Mouse (Mus musculus) bone marrow macrophage, adult 2 months (primary cell): ENCODE measurements around the gene RPS10-NUDT3. TPM values are rescaled to one million over a fixed set of nuclear protein-coding genes. Genes with fewer than 3 reads are reported as not detected.

Experiments used
- H3K27ac ChIP-seq: 2 replicates; pipeline ENCODE4 v1.5.1; 2012; ENCODE audit warnings: low read depth, low read length; ENCODE audit not compliant: insufficient read depth
- H3K4me1 ChIP-seq: 2 replicates; pipeline ENCODE4 v1.6.1; 2012; ENCODE audit warnings: low read length; ENCODE audit not compliant: control insufficient read depth, insufficient read depth
- H3K4me3 ChIP-seq: 2 replicates; pipeline ENCODE4 v1.5.1; 2012; ENCODE audit warnings: mild to moderate bottlenecking, low read length, moderate library complexity; ENCODE audit not compliant: insufficient read depth
- CTCF ChIP-seq: IDR thresholded peaks from 2 replicates; pipeline ENCODE4 v1.5.1; 2012; ENCODE audit warnings: low read depth, mild to moderate bottlenecking, low read length, moderate library complexity
- POLR2A ChIP-seq: IDR thresholded peaks from 2 replicates; pipeline ENCODE4 v1.6.1; 2012; ENCODE audit warnings: mild to moderate bottlenecking, low read depth, low read length, borderline replicate concordance
- polyA plus RNA-seq: library from polyadenylated mRNA; stranded (reverse); fragments of >200 nt; gene quantifications from 2 replicates; pipeline ENCODE4 v1.2.4, GENCODE M21; 2012; ENCODE audit not compliant: missing spikeins, insufficient read depth, insufficient read length

The RPS10-NUDT3 gene
- polyA plus RNA-seq, 1 experiment: not detected

DNA sequence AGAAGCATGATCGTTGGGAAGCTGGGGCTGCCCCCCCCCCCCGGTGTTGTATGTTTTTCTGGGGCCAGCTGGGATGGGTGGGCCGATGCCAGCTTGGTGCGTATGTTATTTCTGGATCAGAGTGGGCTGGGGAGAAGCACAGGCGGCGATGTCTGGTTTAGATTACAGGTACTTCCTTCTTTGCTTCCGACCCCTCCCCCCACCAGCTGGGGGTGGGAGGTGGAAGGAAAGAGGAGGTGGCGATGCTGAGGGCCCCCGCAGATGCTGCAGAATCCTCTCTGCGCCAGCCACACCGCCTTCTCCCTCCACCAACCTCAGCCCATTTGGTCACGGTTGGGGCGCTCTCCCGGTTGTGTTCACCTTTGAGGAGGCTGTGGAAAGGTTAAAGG, 21.0 kb upstream of the RPS10-NUDT3 start:
- H3K27ac ChIP-seq: no peak overlapping the region
- peaks cover 2% of the 10 kb centered on the region; the same call in 1 of the 2 replicates for H3K4me1 ChIP-seq
- no peak overlapping the region for H3K4me3 ChIP-seq
- TF ChIP-seq CTCF: no peak
- TF ChIP-seq POLR2A: no peak

DNA sequence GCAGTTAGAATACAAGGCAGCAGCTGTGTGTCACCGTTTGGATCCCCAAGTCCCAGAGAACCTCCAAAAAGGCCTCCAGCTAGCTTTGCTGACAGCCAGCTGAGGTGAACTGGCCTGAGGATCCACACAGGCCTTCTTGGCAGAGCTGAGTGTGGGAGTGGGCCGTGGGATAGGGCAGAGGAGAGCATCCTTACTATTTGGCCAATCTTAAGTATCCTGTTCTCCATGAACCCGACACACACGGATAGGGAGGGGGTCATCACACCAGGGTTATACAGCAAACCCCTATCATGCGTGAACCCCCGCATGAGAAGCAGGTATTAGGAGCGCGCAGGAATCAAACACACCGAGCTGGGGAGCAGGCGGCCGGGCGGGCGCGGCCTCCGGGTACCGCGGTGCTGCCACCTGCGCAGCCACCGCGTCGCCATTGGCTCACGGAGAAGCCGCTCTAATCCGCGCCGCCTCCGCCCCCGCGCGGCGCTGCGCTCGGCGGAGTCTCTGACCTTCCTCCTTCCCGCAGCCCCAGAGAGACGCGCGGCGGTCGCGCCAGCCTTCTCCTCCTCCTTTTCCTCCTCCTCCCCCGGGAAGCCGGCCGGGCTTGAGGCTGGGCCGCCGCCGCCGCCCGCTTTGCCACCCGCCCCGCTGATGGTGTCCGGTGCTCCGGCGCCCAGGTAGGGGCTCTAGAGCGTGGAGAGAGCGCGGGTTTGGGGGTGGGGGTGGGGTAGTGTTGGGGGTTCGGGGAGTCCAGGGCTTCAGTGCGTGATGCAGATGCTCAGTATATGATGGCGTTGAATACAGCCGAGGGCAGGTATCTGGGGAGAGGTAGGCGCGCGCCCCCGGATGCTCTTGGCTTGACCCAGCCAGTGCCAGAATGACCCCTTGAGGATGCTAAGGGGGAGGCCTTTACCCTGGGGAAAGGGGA, 20.3 kb upstream of the RPS10-NUDT3 start, which contains the start of gene Pacsin1:
Gene Pacsin1 (plus strand): TSS at position 421 of the 922 bp plus-strand sequence.
- H3K4me1 ChIP-seq: peaks cover 2% of the 10 kb centered on the region; the same call in 1 of the 2 replicates
- H3K27ac ChIP-seq: no peak within 1 kb of the TSS
- no peak for TF ChIP-seq CTCF
- TF ChIP-seq POLR2A: no peak
- peak within 1 kb of the TSS; percentile 45 for H3K4me3 ChIP-seq

DNA sequence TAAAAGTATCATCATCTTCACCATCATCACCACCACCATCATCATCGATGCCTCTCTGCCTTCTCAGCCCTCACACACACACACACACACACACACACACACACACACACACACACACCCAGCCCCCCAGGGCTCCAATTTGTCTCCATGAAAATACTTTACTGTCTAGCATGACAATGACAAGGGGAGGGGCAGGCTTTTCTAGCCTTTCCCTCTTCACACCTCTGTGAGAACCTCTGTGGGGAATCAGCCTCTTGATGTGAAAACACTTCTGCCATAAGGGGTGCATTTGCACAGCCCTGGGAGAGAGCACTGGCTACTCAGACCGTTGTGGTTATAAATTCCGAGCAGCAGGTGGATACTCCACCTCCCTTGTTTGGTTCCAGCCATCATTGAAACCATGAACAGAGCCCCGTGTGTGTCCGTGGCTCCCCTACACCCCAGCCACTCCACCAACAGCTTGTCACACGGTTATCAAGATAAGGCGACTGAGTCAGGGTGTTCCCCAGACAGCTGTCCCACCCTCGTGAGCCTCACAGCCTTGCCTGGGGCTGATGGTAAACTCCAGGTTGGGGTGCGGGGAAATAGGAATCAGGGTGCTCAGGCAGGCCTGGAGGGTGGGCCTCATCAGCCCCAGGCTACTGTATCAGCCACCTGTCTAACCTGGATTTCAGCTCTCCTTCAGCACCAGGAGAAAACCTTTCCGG, 18.4 kb upstream of the RPS10-NUDT3 start:
- H3K4me1 ChIP-seq: peaks cover 2% of the 10 kb centered on the region; the same call in 1 of the 2 replicates
- TF ChIP-seq CTCF: no peak
- no peak for TF ChIP-seq POLR2A
- no peak overlapping the region for H3K27ac ChIP-seq
- H3K4me3 ChIP-seq: no peak overlapping the region

DNA sequence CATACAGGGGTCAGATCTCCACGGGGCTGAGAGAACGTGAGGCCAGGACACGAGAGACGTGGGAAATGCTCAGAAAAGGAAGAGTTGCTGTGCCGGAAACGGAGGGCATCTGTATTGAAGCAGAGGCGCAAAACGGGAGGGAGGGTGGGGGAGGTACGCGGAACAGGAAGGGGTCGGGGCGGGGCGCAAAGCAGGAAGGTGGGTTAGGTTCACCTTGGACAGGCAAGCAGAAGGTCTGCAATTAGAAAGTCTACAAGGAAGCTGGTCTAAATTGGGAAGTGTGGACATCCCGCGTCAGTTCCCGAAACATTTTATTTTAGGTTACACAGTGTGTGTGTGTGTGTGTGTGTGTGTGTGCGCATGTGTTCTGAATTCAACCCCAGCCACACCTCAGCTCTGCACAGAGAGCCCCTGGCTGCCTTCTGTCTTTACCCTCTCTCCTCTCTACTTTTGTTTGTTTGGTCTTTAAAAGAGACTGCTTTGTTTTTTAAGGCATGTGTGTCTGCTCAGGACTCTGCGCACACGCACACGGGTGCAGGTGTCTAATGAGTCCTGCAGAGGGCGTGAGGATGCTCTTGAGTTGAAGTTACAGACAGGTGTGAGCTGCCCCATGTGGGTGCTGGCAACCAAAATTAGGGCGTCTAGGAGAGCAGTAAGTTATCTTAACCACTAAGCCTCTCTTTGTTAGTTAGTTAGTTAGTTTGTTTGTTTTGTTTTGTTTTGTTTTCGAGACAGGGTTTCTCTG, 17.2 kb upstream of the RPS10-NUDT3 start:
- peaks cover 2% of the 10 kb centered on the region; the same call in 1 of the 2 replicates for H3K4me1 ChIP-seq
- no peak overlapping the region for H3K4me3 ChIP-seq
- TF ChIP-seq CTCF (no peak), POLR2A (no peak)
- no peak overlapping the region for H3K27ac ChIP-seq

DNA sequence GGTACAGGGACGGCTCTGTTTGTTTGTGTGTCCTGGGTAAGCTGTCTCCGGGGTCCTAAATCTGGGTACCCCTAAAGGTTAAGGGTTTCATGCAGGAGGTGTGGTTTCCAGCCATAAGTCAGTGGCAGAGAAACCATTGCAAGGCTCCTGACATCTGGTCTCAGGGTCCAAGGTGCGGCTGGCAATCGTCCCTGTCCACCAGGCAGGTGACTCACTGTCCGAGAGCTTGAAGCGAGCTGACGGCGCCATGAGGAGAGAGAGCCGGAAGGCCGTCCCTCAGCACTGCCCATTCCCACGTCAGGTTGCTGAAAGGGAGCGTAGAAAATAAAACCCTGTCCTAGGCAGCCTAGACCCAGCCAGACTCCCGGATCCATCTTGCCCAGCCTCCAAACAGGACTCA, 15.6 kb upstream of the RPS10-NUDT3 start:
- no peak overlapping the region for H3K4me3 ChIP-seq
- H3K27ac ChIP-seq: no peak overlapping the region
- TF ChIP-seq POLR2A (no peak), CTCF (no peak)
- H3K4me1 ChIP-seq: peaks cover 2% of the 10 kb centered on the region; the same call in 1 of the 2 replicates

DNA sequence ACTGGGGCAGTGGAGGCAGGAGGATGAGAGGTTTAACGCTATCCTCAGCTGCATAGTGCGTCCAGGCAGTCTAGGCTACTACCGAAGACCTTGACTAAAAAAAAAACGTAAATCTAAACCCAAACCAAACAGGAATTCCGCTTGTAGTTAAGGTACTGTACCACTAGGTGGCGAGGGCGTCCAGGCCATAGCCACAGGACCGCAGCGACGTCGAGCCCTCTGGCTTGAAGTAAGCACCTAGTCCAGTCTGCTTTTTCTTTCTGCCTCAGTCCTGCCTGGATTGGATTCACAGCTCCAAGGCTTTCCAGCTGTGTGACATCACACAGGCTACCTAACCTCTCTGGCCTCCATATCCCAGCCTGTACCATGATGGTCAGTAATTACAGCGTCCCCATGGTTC, 15.1 kb upstream of the RPS10-NUDT3 start:
- H3K4me1 ChIP-seq: peaks cover 2% of the 10 kb centered on the region; the same call in 1 of the 2 replicates
- no peak overlapping the region for H3K4me3 ChIP-seq
- H3K27ac ChIP-seq: no peak overlapping the region
- peak; percentile 72 for TF ChIP-seq CTCF
- TF ChIP-seq POLR2A: no peak

DNA sequence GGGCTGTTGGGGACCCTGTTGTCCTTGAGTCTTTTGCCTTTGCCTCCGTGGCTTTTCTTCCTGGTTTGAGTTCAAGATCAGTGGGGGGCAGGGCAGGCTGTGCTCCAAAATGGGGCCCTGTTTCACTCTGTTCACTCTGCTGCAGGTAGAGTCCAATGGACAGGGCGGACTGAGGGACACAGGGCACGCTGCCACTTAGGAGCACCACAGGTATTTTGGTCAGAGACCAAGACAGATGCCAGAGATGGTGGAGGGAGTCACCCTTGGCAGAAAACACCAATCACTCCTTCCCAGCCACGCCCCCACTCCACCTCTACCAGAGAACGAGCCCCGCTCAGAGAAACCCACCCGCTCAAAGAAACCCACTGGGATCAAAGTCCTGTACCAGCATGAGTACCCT, 10.8 kb upstream of the RPS10-NUDT3 start:
- TF ChIP-seq CTCF (no peak), POLR2A (no peak)
- Histone ChIP-seq H3K4me1 (peaks cover 14% of the 10 kb centered on the region), H3K27ac (no peak overlapping the region), H3K4me3 (no peak overlapping the region)

DNA sequence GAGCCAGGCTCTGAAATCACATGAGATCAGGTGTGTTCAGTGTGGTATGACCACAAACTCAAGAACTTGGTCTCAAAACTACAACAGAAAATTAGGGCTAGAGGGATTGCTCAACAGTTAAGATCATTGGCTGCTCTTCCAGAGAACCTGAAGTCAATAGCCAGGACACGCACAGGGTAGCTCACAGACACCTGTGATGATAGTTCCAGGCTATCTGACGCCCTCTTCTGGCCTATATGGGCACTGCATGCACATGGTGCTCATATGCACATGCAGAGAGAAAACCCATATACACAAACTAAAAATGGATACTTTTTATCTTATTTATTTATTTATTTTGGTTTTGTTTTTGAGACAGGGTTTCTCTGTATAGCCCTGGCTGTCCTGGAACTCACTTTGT, 9.6 kb upstream of the RPS10-NUDT3 start:
- peaks cover 14% of the 10 kb centered on the region for H3K4me1 ChIP-seq
- no peak for TF ChIP-seq POLR2A
- no peak for TF ChIP-seq CTCF
- H3K4me3 ChIP-seq: no peak overlapping the region
- no peak overlapping the region for H3K27ac ChIP-seq

DNA sequence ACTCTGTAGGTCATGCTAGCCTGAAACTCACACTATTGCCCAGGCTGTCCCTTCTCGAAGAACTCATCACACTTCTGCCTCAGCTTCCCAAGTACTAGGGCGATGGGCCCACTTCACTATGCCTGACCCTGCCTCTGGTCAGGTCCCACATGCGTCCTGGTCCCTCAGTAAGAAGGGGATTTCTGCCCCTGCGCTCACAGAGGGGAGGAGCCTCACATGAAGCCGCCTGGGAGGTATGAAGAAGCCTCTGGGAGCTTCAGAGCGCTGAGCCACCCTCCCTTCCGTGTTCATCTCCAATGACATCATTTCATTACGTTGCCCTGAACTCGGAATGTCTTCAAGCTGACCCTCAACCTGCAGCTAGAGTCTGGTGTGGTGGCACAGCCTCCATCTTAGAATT, 8.7 kb upstream of the RPS10-NUDT3 start:
- TF ChIP-seq POLR2A (no peak), CTCF (no peak)
- no peak overlapping the region for H3K4me3 ChIP-seq
- peaks cover 14% of the 10 kb centered on the region for H3K4me1 ChIP-seq
- no peak overlapping the region for H3K27ac ChIP-seq
